Mouse (Mus musculus) heart, adult 2 months (tissue): Measurements from ENCODE around the gene Pacsin3.

Experiments
- CTCF ChIP-seq: fragments of 200-600 bp; IDR thresholded peaks from 2 replicates; pipeline ENCODE4 v1.8.1; 2022; ENCODE audit warnings: antibody characterized with exemption, mild to moderate bottlenecking, moderate library complexity
- EP300 ChIP-seq: fragments of 200-500 bp; IDR thresholded peaks from 2 replicates; pipeline ENCODE4 v1.6.1; 2011; ENCODE audit warnings: low read depth, low read length, control low read depth; ENCODE audit not compliant: insufficient read depth
- POLR2A ChIP-seq: fragments of 200-500 bp; IDR thresholded peaks from 2 replicates; pipeline ENCODE4 v1.6.1; 2011; ENCODE audit warnings: mild to moderate bottlenecking, low read depth, low read length, control low read depth; ENCODE audit not compliant: insufficient read depth

DNA sequence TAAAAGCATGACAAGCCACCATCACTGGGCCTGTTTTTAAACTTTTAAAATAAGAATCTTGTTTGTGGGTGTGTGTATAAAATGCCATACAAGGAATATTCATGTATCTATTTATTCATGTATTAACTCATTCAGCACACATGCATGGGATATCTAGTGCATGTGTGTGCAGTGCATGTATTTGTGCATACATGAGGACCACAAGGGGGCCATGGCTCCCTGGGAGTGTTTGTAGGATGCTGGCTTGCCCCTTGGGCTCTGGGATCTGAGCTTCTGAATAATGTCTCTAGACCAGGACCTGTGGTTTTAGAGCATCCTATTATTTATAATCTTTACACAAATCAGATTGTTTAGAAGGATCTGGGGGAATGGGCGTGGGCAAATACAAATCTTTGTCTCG, 45.0 kb downstream of the Pacsin3 start:
- TF ChIP-seq CTCF = peak; percentile 27
- TF ChIP-seq EP300 = no peak
- no peak for TF ChIP-seq POLR2A
